In the genomic region with DNA sequence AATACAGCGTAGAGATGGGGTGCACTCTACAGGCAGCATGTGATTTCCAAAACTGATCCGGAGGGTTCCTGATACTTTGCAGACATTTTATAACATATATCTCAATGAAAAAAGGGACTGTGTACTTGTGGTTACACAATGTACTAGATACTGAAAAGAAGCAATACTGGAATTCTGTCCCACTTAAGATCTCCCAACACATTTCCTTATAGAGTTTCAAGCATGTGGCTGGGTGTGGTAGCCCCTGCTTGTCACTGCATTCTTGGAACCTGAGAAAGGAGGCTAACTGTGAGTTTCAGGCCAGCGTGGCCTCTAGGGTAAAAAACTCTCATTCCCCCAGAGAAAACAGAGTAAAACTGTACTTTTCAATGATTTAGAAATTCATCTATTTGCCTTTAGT, we compare ENCODE assay signal across 22 mouse cellular contexts.
"Had no signal": no experiment of that assay in that cellular context is flagged by ENCODE, and none has a peak within 500 bp of the region (broad histone marks: within the 10 kb centered on the region; RNA-seq: fewer than 3 reads in every experiment).

No protein-coding gene starts in this region.

- H3K4me1 ChIP-seq: intestine, embryonic 15.5 days; liver, embryonic 12.5 days; liver, embryonic 15.5 days; neural tube, embryonic 12.5 days had no signal

- H3K36me3 ChIP-seq: intestine, embryonic 15.5 days; limb, embryonic 10.5 days; limb, embryonic 13.5 days; liver, embryonic 12.5 days; liver, embryonic 15.5 days; midbrain, embryonic 12.5 days; midbrain, embryonic 15.5 days; neural tube, embryonic 12.5 days; neural tube, embryonic 15.5 days had no signal

- DNase-seq: kidney, adult 2 months; kidney, postnatal 25 days; layer of hippocampus, adult 9-11 months; liver; right cerebral cortex, adult 18-20 months; right cerebral cortex, postnatal 14 days; right cerebral cortex, postnatal 4 days; thymus, adult 18-20 months; thymus, postnatal 36 days had no signal

- H3K9ac ChIP-seq: intestine, embryonic 15.5 days; limb, embryonic 13.5 days; liver, embryonic 12.5 days; liver, embryonic 15.5 days; lung, embryonic 14.5 days; midbrain, embryonic 12.5 days; midbrain, embryonic 15.5 days; neural tube, embryonic 12.5 days; neural tube, embryonic 15.5 days had no signal

- H3K27me3 ChIP-seq: intestine, embryonic 15.5 days; limb, embryonic 13.5 days; liver, embryonic 12.5 days; liver, embryonic 15.5 days; midbrain, embryonic 15.5 days; neural tube, embryonic 12.5 days; neural tube, embryonic 15.5 days had no signal

- H3K4me3 ChIP-seq: intestine, embryonic 15.5 days; layer of hippocampus, adult 2 months; limb, embryonic 10.5 days; limb, embryonic 13.5 days; liver, embryonic 12.5 days; liver, embryonic 15.5 days; midbrain, embryonic 12.5 days; midbrain, embryonic 15.5 days; neural tube, embryonic 12.5 days; neural tube, embryonic 15.5 days had no signal

- H3K27ac ChIP-seq: intestine, embryonic 15.5 days; kidney, postnatal 0 days; limb, embryonic 10.5 days; limb, embryonic 13.5 days; liver, embryonic 12.5 days; liver, embryonic 15.5 days; macrophage; midbrain, embryonic 12.5 days; midbrain, embryonic 15.5 days; neural tube, embryonic 12.5 days; neural tube, embryonic 15.5 days had no signal

- H3K4me2 ChIP-seq: intestine, embryonic 15.5 days; limb, embryonic 13.5 days; liver, embryonic 12.5 days; liver, embryonic 15.5 days; lung, embryonic 14.5 days; midbrain, embryonic 12.5 days; midbrain, embryonic 15.5 days; neural tube, embryonic 12.5 days; neural tube, embryonic 15.5 days had no signal

- H3K9me3 ChIP-seq: intestine, embryonic 15.5 days; limb, embryonic 10.5 days; limb, embryonic 13.5 days; liver, embryonic 12.5 days; liver, embryonic 15.5 days; midbrain, embryonic 12.5 days; midbrain, embryonic 15.5 days; neural tube, embryonic 12.5 days; neural tube, embryonic 15.5 days had no signal

- ATAC-seq: intestine, embryonic 15.5 days; midbrain, embryonic 15.5 days had no signal
